Mouse (Mus musculus) bone marrow, adult 2 months (tissue): ENCODE results near the gene Cnr2.

Source experiments
- CTCF ChIP-seq: fragments of 200-500 bp; IDR thresholded peaks from 2 replicates; pipeline ENCODE4 v1.5.1; 2011; ENCODE audit warnings: low read length, control low read depth; ENCODE audit not compliant: control insufficient read depth, insufficient read depth
- POLR2A ChIP-seq: fragments of 200-500 bp; IDR thresholded peaks from 2 replicates; pipeline ENCODE4 v1.6.1; 2011; ENCODE audit warnings: low read depth, mild to moderate bottlenecking, control low read depth, low read length, borderline replicate concordance; ENCODE audit not compliant: control insufficient read depth

GRCm38 (mm10) chr4:135950365-135950764 is 55.2 kb downstream of the Cnr2 start:
- TF ChIP-seq CTCF (no peak), POLR2A (no peak)
